Mouse (Mus musculus): ENCODE data around the gene Pkp1. TPM values are rescaled to one million over a fixed set of nuclear protein-coding genes. Genes with fewer than 3 reads are reported as not detected.

Pkp1 gene
- polyA plus RNA-seq, 1 experiment from 2014 or later = not detected

DNA sequence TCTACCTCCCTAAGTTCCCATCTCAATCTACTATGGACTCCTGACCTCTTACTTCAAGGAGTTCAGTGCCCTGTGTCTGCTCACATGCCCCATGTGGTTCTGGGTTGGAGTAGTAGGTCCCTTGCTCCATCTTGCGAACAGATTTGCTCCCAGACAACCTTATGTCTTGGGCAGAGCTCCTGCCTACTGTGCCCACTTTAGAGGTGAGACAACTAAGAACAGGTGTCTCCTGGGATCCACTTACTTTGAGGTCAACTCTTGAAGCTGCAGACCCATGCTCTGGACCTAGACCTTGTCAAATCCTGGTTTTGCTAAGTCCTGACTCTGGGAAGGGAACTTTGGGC lies 63.7 kb downstream of the Pkp1 start:
- DNase-seq (ENCODE audit: low spot score) = no peak
- WGBS = 88% methylated on average over 1 of the region's 1 CpGs
- H3K4me1 ChIP-seq (ENCODE audit: control insufficient read depth, insufficient read depth, low read length) = peaks cover 8% of the 10 kb centered on the region
- no peak overlapping the region for H3K27ac ChIP-seq (ENCODE audit: low read depth, low read length)
- ATAC-seq = no peak
- H3K9ac ChIP-seq (ENCODE audit: low read length) = no peak overlapping the region
- H3K9me3 ChIP-seq (replicated peaks; ENCODE audit: control insufficient read depth, low read length) = no peaks in the 10 kb centered on the region
- H3K36me3 ChIP-seq (ENCODE audit: control insufficient read depth, insufficient read depth, low read length) = no peaks in the 10 kb centered on the region
- H3K4me3 ChIP-seq (ENCODE audit: low read depth, low read length) = no peak overlapping the region
- no peaks in the 10 kb centered on the region for H3K27me3 ChIP-seq (replicated peaks; ENCODE audit: control insufficient read depth, insufficient read depth, low read length)
- H3K4me2 ChIP-seq (ENCODE audit: low read length) = no peak overlapping the region

DNA sequence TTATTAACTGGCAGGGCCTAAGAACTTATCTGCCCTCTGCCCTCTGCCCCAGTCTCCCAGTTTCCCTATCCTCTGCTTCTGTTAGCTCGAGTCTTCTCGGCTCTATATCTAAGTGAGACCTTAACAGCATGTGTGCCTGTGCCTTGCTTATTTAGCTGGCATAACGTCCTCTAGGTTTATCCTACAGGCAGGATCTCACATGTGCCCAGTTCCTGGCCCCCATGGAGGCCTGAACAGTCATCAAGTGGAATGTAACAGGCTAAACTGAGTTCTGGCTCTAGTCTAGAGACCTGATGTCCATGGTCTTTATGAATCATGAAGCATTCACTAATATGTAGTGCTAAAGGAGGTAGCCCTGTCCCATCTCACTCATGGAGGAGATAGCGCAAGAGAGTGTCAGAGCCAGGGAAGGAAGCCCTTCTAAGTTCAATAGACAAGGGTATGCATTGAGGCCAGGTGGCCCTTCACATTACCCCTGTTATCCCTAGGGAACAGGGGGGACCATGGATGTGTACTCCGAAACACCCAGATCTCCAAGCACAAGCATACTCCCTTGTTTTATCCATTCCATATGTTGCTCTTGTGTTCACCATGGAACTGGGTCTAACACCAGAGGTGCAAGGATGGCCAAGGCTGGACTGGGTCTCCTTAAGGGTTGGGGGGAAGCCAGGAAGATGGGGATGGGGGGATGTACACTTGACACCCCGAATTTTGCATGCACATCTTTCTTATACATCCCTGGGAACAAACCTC lies 64.2 kb downstream of the Pkp1 start:
- Histone ChIP-seq H3K4me3 (ENCODE audit: low read depth, low read length) (no peak overlapping the region), H3K36me3 (ENCODE audit: control insufficient read depth, insufficient read depth, low read length) (no peaks in the 10 kb centered on the region), H3K27ac (ENCODE audit: low read depth, low read length) (no peak overlapping the region), H3K27me3 (replicated peaks; ENCODE audit: control insufficient read depth, insufficient read depth, low read length) (no peaks in the 10 kb centered on the region), H3K9me3 (replicated peaks; ENCODE audit: control insufficient read depth, low read length) (no peaks in the 10 kb centered on the region), H3K4me1 (ENCODE audit: control insufficient read depth, insufficient read depth, low read length) (peaks cover 8% of the 10 kb centered on the region), H3K4me2 (ENCODE audit: low read length) (no peak overlapping the region), H3K9ac (ENCODE audit: low read length) (no peak overlapping the region)
- DNase-seq (ENCODE audit: low spot score) (no peak), ATAC-seq (no peak)
- 90% methylated on average over 6 of the region's 6 CpGs for WGBS

DNA sequence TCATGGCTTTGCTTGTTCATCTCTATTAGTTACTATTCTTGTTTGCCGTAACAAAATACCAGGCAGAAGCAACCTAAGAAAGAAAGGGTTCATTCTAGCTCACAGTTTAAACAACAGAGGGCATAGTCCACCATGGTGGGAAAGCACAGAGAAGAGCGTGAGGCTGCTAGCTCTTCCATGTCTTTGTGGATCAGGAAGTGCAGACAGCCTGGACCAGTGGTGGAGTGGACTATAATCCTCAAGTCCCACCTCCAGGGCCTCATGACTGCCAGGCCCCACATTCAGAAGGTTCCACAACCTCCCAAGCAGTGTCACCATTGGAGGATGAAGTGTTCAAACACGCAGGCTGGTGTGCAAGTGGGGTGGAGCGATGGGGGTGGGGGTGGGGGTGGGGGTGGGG lies 65.8 kb downstream of the Pkp1 start:
- H3K27ac ChIP-seq (ENCODE audit: low read depth, low read length) = no peak overlapping the region
- peaks cover 8% of the 10 kb centered on the region for H3K4me1 ChIP-seq (ENCODE audit: control insufficient read depth, insufficient read depth, low read length)
- no peaks in the 10 kb centered on the region for H3K27me3 ChIP-seq (replicated peaks; ENCODE audit: control insufficient read depth, insufficient read depth, low read length)
- 89% methylated on average over 4 of the region's 4 CpGs for WGBS
- H3K36me3 ChIP-seq (ENCODE audit: control insufficient read depth, insufficient read depth, low read length) = no peaks in the 10 kb centered on the region
- H3K9me3 ChIP-seq (replicated peaks; ENCODE audit: control insufficient read depth, low read length) = no peaks in the 10 kb centered on the region
- H3K4me3 ChIP-seq (ENCODE audit: low read depth, low read length) = no peak overlapping the region
- ATAC-seq (no peak), DNase-seq (ENCODE audit: low spot score) (no peak)
- no peak overlapping the region for H3K4me2 ChIP-seq (ENCODE audit: low read length)
- H3K9ac ChIP-seq (ENCODE audit: low read length) = no peak overlapping the region

DNA sequence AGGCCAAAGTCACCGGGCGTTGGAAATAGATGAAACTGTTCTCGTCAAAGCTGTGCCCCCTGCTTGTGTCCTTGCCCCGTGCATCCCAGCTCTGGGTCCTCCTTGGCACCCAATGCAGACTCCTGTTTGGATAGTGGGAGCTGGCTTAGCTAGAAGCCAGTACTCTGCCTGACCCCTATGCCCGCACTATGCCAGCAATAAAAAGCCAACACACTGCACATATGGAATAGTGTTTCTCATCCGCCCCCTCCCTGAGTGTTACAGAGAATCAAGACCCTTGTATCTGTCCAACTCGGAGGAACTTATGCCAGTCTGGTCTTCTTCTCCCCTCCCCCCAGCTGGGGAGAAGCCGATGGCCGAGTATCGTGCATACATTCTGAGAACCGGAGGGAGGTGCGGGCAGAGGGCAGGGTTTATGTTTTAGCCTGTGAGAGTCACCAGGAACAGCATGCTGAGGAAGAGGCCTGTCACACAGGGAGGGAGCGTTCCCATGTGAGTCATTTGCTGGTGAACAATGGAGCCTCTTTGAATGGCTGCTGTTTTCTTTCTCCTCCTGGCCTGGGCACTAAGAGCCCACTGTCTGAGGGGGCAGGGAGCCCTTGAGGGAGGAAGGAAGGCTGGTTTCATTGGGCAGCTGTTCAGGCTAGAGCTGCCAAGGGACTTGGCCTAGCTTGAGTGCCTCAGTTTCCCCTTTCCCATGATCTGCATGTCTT lies 66.8 kb downstream of the Pkp1 start:
- Histone ChIP-seq H3K27me3 (replicated peaks; ENCODE audit: control insufficient read depth, insufficient read depth, low read length) (no peaks in the 10 kb centered on the region), H3K36me3 (ENCODE audit: control insufficient read depth, insufficient read depth, low read length) (no peaks in the 10 kb centered on the region), H3K4me1 (ENCODE audit: control insufficient read depth, insufficient read depth, low read length) (peaks cover 8% of the 10 kb centered on the region), H3K4me3 (ENCODE audit: low read depth, low read length) (no peak overlapping the region), H3K9me3 (replicated peaks; ENCODE audit: control insufficient read depth, low read length) (no peaks in the 10 kb centered on the region), H3K27ac (ENCODE audit: low read depth, low read length) (no peak overlapping the region), H3K4me2 (ENCODE audit: low read length) (no peak overlapping the region), H3K9ac (ENCODE audit: low read length) (no peak overlapping the region; the same call in 1 of the 2 replicates)
- DNase-seq (ENCODE audit: low spot score) (peak; percentile 36), ATAC-seq (peak; percentile 54)
- WGBS = 41% methylated on average over 13 of the region's 13 CpGs

DNA sequence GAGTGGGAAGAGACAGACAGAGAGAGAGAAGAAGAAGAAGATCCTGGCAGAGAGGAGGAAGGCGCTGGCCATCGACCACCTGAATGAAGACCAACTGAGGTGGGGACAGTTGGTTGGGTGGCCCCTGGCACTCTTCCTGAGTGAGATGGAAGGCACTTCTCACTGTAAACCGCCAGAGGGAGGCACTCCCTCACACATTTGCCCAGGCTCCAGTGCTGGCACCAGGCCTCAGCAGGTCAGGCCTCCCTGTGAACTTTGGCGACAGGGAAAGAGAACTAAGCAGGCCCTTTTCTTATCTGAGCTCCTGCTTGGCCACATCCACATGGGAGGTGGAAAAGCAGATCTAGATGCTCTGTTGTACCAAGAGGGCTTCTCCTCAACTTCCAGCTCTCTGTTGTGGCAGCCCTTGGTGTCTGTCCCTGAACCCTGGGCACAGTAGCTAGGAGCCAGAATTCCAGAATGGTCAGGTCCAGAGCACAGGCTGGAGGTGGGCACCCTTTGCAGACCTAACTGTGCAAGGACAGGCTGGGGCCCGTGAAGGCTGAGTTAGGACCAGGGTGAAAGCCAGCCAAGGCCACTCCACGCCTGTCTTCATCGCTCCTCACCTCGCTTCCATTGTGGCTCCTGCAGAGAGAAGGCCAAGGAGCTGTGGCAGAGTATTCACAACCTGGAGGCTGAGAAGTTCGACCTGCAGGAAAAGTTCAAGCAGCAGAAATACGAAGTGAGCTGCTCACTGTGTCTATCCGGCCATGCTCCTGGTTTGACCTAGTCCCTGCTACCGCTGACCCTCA lies 68.1 kb downstream of the Pkp1 start:
- Histone ChIP-seq H3K4me2 (ENCODE audit: low read length) (no peak overlapping the region), H3K9ac (ENCODE audit: low read length) (no peak overlapping the region), H3K36me3 (ENCODE audit: control insufficient read depth, insufficient read depth, low read length) (no peaks in the 10 kb centered on the region), H3K4me3 (ENCODE audit: low read depth, low read length) (no peak overlapping the region), H3K4me1 (ENCODE audit: control insufficient read depth, insufficient read depth, low read length) (peaks cover 8% of the 10 kb centered on the region), H3K27me3 (replicated peaks; ENCODE audit: control insufficient read depth, insufficient read depth, low read length) (no peaks in the 10 kb centered on the region), H3K9me3 (replicated peaks; ENCODE audit: control insufficient read depth, low read length) (no peaks in the 10 kb centered on the region), H3K27ac (ENCODE audit: low read depth, low read length) (no peak overlapping the region)
- ATAC-seq (no peak; the same call in 1 of the 2 replicates), DNase-seq (ENCODE audit: low spot score) (peak; percentile 35)
- WGBS = 70% methylated on average over 12 of the region's 12 CpGs

DNA sequence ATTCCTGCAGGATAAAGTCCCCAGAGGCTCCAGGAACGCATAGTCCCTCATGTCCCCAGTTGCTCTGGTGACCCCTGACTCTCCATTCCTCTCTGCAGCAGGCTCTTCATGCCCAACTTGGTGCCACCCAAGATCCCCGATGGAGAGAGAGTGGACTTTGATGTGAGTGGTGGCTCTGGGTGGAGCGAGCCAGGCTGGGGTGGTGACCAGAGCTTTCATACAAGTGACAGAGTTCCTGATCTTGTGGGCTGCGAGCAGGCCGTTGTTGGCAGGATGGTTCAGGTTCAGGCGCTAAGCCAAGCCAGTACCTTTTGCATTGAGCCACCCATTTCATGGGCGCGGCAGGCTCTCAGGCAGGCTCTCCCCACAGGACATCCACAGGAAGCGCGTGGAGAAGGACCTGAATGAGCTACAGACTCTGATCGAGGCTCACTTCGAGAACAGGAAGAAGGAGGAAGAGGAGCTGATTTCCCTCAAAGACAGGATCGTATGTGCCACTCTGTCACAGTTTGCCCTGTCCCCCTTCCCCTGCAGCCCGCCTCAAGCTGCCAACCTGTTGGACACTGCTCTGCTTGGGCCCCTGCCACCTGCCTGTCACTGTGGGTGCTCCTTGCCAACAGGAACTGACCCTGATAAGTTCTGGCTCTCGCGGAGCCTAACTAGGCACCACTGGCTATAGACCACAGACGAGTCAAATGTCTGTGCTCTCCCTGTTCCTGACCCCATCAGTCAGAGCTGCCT lies 71.2 kb downstream of the Pkp1 start:
- Histone ChIP-seq H3K9ac (ENCODE audit: low read length) (no peak overlapping the region), H3K4me2 (ENCODE audit: low read length) (no peak overlapping the region), H3K27me3 (replicated peaks; ENCODE audit: control insufficient read depth, insufficient read depth, low read length) (no peaks in the 10 kb centered on the region), H3K9me3 (replicated peaks; ENCODE audit: control insufficient read depth, low read length) (no peaks in the 10 kb centered on the region), H3K4me3 (ENCODE audit: low read depth, low read length) (no peak overlapping the region), H3K27ac (ENCODE audit: low read depth, low read length) (no peak overlapping the region), H3K36me3 (ENCODE audit: control insufficient read depth, insufficient read depth, low read length) (no peaks in the 10 kb centered on the region), H3K4me1 (ENCODE audit: control insufficient read depth, insufficient read depth, low read length) (peaks cover 8% of the 10 kb centered on the region)
- no peak for ATAC-seq
- 89% methylated on average over 17 of the region's 17 CpGs for WGBS
- no peak for DNase-seq (ENCODE audit: low spot score)

DNA sequence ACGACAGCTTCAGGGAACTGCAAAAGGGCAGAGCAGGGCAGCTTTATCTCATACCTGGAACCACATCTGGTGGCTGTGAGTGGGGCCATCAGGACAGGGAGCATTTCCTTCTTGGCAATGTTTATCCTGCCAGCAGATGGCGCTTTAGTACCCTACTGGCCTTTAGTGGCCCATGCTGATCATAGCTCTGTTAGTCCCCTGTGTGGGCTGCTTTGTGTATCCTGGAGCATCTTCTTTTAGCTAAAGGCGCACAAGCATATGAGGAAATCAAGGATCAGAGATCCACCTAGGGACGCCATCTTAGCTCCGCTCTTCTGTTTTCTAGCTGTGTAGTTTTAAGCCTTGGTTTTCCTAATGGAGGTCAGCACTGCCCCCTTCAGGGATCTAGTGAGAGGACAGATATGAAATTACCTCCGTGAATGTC lies 71.9 kb downstream of the Pkp1 start:
- no peak overlapping the region for H3K4me2 ChIP-seq (ENCODE audit: low read length)
- no peak overlapping the region for H3K4me3 ChIP-seq (ENCODE audit: low read depth, low read length)
- no peaks in the 10 kb centered on the region for H3K27me3 ChIP-seq (replicated peaks; ENCODE audit: control insufficient read depth, insufficient read depth, low read length)
- H3K9ac ChIP-seq (ENCODE audit: low read length) = no peak overlapping the region
- WGBS = 27% methylated on average over 6 of the region's 6 CpGs
- H3K27ac ChIP-seq (ENCODE audit: low read depth, low read length) = no peak overlapping the region
- no peak for ATAC-seq
- no peaks in the 10 kb centered on the region for H3K36me3 ChIP-seq (ENCODE audit: control insufficient read depth, insufficient read depth, low read length)
- DNase-seq (ENCODE audit: low spot score) = peak; percentile 54
- no peaks in the 10 kb centered on the region for H3K9me3 ChIP-seq (replicated peaks; ENCODE audit: control insufficient read depth, low read length)
- H3K4me1 ChIP-seq (ENCODE audit: control insufficient read depth, insufficient read depth, low read length) = peaks cover 3% of the 10 kb centered on the region; the same call in 1 of the 2 replicates

DNA sequence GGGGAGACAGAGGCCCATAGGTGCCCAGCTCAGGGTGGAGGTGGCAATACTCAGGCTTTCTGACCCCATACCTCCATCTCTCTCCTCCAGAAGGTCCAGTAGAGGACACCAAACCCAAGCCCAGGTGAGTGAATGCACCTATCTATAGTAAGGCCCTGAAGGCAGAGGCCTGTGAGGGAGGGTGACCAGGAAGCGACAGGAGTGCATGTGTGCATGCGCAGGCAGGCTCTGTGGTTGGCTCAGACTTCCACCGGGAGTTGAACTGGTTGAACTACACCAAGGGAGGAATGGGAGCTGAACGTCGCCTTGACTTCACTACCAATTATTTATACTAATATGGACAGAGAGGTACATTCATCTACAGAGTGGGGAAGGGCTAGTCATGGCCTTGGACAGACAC lies 72.4 kb downstream of the Pkp1 start:
- H3K27ac ChIP-seq (ENCODE audit: low read depth, low read length) = no peak overlapping the region
- no peak overlapping the region for H3K9ac ChIP-seq (ENCODE audit: low read length)
- 77% methylated on average over 5 of the region's 5 CpGs for WGBS
- ATAC-seq (no peak), DNase-seq (ENCODE audit: low spot score) (no peak)
- H3K9me3 ChIP-seq (replicated peaks; ENCODE audit: control insufficient read depth, low read length) = no peaks in the 10 kb centered on the region
- H3K4me3 ChIP-seq (ENCODE audit: low read depth, low read length) = no peak overlapping the region
- no peaks in the 10 kb centered on the region for H3K27me3 ChIP-seq (replicated peaks; ENCODE audit: control insufficient read depth, insufficient read depth, low read length)
- H3K4me2 ChIP-seq (ENCODE audit: low read length) = no peak overlapping the region
- no peaks in the 10 kb centered on the region for H3K4me1 ChIP-seq (ENCODE audit: control insufficient read depth, insufficient read depth, low read length)
- H3K36me3 ChIP-seq (ENCODE audit: control insufficient read depth, insufficient read depth, low read length) = no peaks in the 10 kb centered on the region
